Mouse (Mus musculus) embryo, embryonic 9.5 days (tissue): ENCODE data around the gene Spryd4.
"Not testable (repeated sequence)": the region's sequence is repeated elsewhere in the genome, so short reads cannot be mapped to it uniquely, and the experiment has no call there.

ENCODE experiments used
- DNase-seq: peaks from one replicate; pipeline ENCODE4 v3.0.0-alpha.2; 2017; ENCODE audit errors: extremely low spot score

Gene Spryd4

GRCm38 (mm10) chr10:128211390-128212108 is at the start of gene Spryd4:
Spryd4 (minus strand) TSS chr10:128211807.
- peak; percentile 91 for DNase-seq

DNA sequence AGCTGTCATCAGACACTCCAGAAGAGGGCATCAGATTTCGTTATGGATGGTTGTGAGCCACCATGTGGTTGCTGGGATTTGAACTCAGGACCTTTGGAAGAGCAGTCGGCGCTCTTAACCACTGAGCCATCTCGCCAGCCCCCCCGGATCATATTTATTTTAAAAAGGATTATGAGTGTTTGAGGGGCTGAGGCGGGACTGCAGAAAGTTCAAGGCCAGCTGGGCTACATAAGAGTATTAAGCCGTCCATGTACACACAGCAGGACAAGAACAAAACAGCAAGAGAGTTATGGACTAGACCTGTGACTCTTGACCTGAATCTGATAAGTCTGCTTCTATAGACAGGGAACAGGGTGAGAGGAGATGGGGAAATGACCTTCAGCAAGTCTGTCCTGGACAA is 48.8 kb upstream of the Spryd4 start:
- DNase-seq: not testable (repeated sequence)

GRCm38 (mm10) chr10:128259946-128260345 is 48.3 kb upstream of the Spryd4 start:
- no peak for DNase-seq

GRCm38 (mm10) chr10:128258953-128259352 is 47.3 kb upstream of the Spryd4 start:
- no peak for DNase-seq

- no peak for DNase-seq
These were observed 44.7 kb upstream of the Spryd4 start for GRCm38 (mm10) chr10:128256328-128256727.

GRCm38 (mm10) chr10:128255925-128256324 is 44.3 kb upstream of the Spryd4 start:
- no peak for DNase-seq

GRCm38 (mm10) chr10:128253677-128254255 is 42.2 kb upstream of the Spryd4 start, which contains the start of gene Apon:
Apon (plus strand) TSS chr10:128254096.
- no peak for DNase-seq

DNA sequence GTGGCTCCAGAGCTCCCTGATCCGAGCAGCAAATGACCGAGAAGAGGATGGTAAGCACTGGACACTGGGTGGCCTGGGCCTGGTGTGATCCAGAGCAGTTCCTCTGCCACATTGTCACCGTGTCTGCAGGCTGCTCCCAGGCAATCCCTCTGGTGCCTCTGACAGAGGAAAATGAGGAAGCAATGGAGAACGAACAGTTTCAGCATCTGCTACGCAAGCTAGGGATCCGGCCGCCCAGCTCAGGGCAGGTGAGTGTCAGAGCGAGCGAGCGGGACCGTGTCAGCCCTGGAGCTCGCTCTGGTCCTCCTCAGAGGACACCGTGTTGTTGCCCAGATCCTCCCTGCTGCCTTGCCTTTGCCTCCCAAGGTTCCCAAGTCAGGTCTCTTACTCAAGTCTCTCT is 39.0 kb upstream of the Spryd4 start:
- DNase-seq: no peak

DNA sequence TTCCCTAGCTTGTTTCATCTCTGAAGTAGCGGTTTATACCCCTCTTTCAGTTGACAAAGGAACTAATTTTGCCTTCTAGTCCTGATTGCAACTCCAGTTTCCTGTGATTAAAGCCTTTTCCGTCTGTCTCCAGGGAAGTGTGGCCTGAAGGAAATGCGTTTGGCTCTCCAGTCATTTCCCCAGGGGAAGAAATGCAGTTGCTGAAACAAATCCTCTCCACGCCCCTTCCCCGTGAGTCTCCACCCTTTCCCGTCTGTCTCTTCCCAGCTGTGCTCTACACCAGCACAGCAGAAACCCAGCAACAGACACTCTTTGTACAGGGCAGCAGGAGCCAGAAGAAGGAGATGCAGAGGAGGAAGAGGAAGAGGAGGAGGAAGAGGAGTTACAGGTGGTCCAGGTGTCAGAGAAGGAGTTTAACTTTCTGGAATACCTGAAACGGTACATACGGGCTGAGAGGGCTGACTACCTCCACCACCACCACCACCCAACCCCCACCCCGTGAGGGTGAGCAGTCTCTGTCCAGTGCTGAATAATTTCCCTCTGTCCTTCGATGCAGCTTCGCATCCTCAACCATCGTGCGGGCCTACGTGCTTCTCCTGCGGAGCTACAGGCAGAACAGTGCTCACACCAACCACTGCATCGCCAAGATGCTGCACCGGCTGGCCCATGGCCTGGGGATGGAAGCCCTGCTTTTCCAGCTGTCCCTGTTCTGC is 35.6 kb upstream of the Spryd4 start:
- no peak for DNase-seq

- DNase-seq: no peak
These were observed 32.5 kb upstream of the Spryd4 start for GRCm38 (mm10) chr10:128244121-128244520.

GRCm38 (mm10) chr10:128243252-128243651 is 31.6 kb upstream of the Spryd4 start:
- DNase-seq: no peak

DNA sequence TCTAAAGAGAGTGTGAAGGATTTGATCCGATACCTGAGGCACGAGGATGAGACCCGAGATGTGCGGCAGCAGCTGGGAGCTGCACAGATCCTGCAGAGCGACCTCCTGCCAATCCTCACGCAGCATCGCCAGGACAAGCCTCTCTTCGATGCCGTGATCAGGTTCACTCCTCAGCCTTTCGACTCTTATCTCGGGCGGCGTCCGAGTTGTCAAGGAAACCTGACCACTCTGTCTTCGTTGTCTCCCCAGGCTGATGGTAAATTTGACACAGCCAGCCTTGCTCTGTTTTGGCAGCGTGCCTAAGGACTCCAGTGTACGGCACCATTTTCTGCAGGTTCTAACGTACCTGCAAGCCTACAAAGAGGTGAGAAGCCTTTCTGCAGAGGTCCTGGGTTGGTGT is 28.5 kb upstream of the Spryd4 start:
- no peak for DNase-seq

GRCm38 (mm10) chr10:128239140-128239539 is 27.5 kb upstream of the Spryd4 start:
- DNase-seq: no peak

DNA sequence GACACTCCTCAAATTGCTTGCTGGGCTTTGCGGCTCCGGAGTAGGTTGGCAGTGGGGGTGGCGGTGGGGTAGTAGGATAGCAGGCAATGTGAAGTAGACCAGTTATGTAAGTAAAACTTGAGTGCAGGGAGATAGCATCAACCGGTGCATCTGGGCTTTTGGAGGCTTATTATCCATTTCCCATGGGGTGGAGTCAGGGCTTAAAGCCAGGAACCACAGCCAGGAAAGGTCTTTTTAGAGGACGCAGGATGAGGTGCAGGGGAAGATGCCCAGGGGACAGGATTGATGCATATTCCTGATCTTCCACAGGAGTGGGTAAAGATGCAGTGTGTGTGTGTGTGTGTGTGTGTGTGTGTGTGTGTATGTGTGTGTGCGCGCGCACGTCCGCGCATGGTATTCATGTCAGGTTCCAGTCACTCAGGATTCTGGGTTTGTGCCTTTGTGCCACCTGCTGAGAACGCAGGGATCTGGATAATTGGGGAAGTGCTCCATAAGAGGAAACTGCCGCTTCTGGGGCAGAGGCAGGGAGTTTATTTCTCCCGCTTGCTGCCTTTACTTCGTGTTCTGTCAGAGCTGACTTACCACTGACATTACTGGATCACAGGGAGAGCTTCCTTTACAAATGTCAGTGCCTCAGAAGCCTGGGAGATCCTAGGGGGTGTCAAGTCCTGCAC is 26.3 kb upstream of the Spryd4 start:
- DNase-seq: no peak

- no peak for DNase-seq
These were observed 24.7 kb upstream of the Spryd4 start for GRCm38 (mm10) chr10:128236321-128236720.

DNA sequence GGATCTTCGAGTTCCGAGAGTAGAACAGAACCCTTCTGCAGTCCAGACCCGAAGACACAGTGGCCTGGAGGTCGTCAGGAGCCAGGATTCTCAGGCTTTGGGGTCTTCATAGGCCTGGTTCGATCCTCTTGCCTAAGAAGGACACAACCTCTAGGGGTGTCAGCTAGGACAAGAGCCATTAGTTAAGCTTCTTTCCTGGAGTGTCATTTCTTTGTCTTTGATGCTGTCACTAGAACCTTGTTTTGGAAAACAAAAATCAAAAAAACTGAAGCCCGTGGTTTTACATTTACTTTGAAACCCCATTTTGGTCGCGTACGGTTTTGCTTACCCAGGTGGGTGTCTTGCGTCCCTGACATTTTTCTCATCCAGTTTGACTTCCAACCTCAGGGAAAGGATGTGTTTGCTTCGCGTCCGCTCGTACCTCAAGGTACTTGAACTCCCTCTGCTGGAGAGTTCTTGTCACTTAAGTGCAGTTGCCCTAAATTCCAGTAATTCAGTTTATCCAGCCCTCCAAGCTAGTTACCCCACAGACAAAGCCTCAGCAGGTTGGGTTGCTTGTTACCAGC is 20.9 kb upstream of the Spryd4 start:
- DNase-seq: peak; percentile 82

- peak; percentile 93 for DNase-seq
These were observed 20.3 kb upstream of the Spryd4 start, which contains the start of gene Timeless for GRCm38 (mm10) chr10:128231697-128232419. Timeless (plus strand) TSS chr10:128232065.

- DNase-seq: no peak
These were observed 19.5 kb upstream of the Spryd4 start for GRCm38 (mm10) chr10:128231146-128231545.

DNA sequence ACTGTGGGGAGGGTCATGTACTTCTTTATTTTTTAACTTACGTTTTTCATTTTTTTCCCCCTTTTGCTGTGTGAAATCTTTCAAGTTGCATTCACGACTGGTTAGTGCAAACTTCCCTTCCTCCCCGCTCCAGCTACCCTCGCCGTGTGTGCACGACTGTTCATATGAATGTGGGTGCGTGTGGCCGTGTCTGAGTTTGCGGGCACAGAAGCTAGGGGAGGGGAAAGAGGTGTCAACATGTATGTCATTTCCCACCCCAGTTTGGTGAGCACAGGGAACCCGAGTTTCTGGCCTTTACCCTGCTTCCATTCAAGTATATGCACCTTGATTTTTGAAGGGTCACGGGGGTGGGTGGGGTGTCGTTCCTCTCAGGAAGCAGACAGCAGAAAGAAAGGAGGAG is 19.0 kb upstream of the Spryd4 start:
- DNase-seq: no peak

- DNase-seq: no peak
These were observed 16.4 kb upstream of the Spryd4 start for GRCm38 (mm10) chr10:128228009-128228408.

DNA sequence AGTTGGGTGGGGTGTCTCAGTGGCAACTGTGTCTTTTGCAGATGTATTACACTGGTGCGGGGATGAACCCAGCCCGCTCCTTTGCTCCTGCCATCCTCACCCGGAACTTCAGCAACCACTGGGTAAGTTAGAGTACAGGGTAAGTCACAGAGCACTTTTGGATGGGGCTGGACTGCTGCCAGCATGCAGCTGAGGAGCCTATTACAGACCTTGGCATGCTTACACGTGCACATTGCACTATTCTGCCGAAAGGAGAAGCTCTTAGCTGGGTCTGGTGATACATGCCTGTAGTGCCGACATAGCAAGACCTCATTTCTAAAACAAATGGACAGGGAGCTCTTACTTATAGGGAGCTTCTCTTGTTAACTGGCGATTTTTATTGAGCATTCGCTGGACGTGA is 16.0 kb upstream of the Spryd4 start:
- no peak for DNase-seq
